Mouse (Mus musculus) C3H10T1/2 (cell line): ENCODE measurements around the gene Dhx35. TPM values are rescaled to one million over a fixed set of nuclear protein-coding genes. Genes with fewer than 3 reads are reported as not detected.

Experiments
- polyA plus RNA-seq, 2 experiments: library from polyadenylated mRNA; unstranded; fragments of >200 nt; fragmentation: generic; extraction: Trizol; gene quantifications; one replicate each; pipeline ENCODE4 v1.2.1; 2012; ENCODE audit warnings: missing spikeins in 2 of 2

The Dhx35 gene
- polyA plus RNA-seq = 1 to 10 TPM; 2.6 to 7.5 TPM

GRCm38 (mm10) chr2:158794494-158795004 lies at the start of gene Dhx35:
TSS of gene Dhx35 (plus strand) at chr2:158794807.

GRCm38 (mm10) chr2:158767742-158768339 lies 26.8 kb upstream of the Dhx35 start, which contains the start of gene Fam83d:
TSS of gene Fam83d (plus strand) at chr2:158768093.

Other genes with a start within 250 kb of the Dhx35 start
- gene Slc32a1, start 184.0 kb upstream of the Dhx35 start, polyA plus RNA-seq = not detected
- 1 to 10 TPM; 6.9 to 9.1 TPM for gene Actr5, start 169.9 kb upstream of the Dhx35 start, polyA plus RNA-seq
- gene Ppp1r16b, start 129.4 kb upstream of the Dhx35 start, polyA plus RNA-seq = under 1 TPM; 0.04 to 0.07 TPM
- gene Fam83d, start 26.7 kb upstream of the Dhx35 start, polyA plus RNA-seq = 10 to 100 TPM in 1 of 2 experiments, 1 to 10 TPM in 1; 9.3 to 31.8 TPM